Mouse (Mus musculus): ENCODE results near the gene Elf2.

The Elf2 gene

GRCm38 (mm10) chr3:51340552-51341267 lies at the start of gene Elf2:
Gene Elf2, minus strand, starts transcription at chr3:51340663.
- peak; percentile 93 for DNase-seq (ENCODE audit: low read depth, low spot score)

- no peak for DNase-seq (ENCODE audit: low read depth, low spot score)
Measured at GRCm38 (mm10) chr3:51388904-51389303, 48.4 kb upstream of the Elf2 start.

- DNase-seq (ENCODE audit: low read depth, low spot score) = no peak
Measured at GRCm38 (mm10) chr3:51387868-51388381, 47.5 kb upstream of the Elf2 start.

DNA sequence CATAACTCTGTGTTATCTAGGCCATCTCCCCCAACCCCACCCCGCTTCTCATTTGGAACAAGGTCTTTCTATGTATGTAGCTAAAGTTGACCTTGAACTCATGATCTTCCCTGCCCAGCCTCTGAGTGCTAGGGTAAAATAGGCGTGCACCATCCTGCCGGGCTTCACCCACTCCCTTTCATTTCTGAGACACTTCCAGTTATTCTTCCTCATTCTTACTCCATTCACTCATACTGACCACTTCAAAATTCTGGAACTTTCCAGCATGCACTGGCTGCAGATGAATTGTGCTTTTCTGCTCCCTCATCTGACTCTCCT lies 46.6 kb upstream of the Elf2 start:
- no peak for DNase-seq (ENCODE audit: low read depth, low spot score)

- peak; percentile 50 for DNase-seq (ENCODE audit: low read depth, low spot score)
Measured at GRCm38 (mm10) chr3:51386441-51387133, 46.1 kb upstream of the Elf2 start.

GRCm38 (mm10) chr3:51383409-51383808 lies 42.9 kb upstream of the Elf2 start:
- DNase-seq (ENCODE audit: low read depth, low spot score) = no peak

DNA sequence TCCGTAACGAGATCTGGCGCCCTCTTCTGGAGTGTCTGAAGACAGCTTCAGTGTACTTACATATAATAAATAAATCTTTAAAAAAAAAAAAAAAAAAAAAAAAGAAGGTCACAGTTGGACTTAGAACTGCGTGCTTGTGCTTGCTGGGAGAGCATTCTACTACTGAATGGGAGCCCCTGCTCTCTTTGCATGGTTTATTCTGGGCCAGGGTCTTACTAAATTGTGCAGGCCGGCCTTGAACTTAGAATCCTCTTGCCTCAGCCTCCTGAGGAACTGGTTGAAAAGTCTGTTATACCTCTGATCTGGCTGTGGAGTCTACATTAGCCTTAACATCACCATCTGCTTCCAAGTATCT lies 40.2 kb upstream of the Elf2 start:
- peak; percentile 27 for DNase-seq (ENCODE audit: low read depth, low spot score)

GRCm38 (mm10) chr3:51379786-51380659 lies 39.6 kb upstream of the Elf2 start:
- DNase-seq (ENCODE audit: low read depth, low spot score) = peak; percentile 64

- DNase-seq (ENCODE audit: low read depth, low spot score) = peak; percentile 83
Measured at GRCm38 (mm10) chr3:51378665-51378946, 38.1 kb upstream of the Elf2 start.

- peak; percentile 89 for DNase-seq (ENCODE audit: low read depth, low spot score)
Measured at GRCm38 (mm10) chr3:51377878-51378664, 37.6 kb upstream of the Elf2 start.

- peak; percentile 78 for DNase-seq (ENCODE audit: low read depth, low spot score)
Measured at GRCm38 (mm10) chr3:51375307-51376265, 35.1 kb upstream of the Elf2 start.

- DNase-seq (ENCODE audit: low read depth, low spot score) = peak; percentile 43
Measured at GRCm38 (mm10) chr3:51373544-51373943, 33.1 kb upstream of the Elf2 start.

DNA sequence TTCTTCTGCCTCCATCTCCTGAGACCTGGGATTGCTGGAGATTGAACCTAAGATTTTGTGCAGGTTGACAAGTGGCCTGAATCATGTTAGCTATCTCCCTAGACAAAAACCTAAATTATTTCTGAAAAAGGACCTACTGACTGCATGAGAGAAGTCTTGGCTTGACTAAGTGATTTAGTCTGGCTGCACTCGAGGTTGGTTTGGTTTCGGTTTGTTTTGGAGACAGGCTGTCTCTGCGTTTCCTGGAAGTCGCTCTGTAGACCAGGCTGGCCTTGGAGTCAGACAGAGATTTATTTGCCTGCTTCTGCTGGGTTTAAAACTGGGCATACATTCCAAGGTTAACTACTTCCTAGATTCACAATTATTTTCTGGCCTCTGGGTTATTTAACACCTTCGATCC lies 32.4 kb upstream of the Elf2 start:
- DNase-seq (ENCODE audit: low read depth, low spot score) = peak; percentile 29

DNA sequence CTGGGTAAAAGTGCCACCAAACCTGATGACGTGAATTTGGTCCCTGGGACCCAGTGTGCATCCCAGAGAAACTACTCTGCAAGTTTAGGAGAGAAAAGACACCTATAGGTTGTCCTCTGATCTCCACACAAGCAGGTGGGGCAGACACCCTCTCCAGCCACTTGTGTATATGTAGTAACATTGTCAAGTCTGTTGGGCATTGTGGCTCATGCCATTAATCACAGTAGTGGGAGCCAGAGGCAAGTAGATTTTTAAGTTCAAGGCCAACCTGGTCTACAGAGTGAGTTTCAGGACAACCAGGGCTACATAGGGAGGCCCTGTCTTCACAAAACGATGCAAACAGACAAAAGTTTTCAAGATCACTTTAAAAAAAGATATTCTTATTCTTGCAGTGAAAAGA lies 31.4 kb upstream of the Elf2 start:
- DNase-seq (ENCODE audit: low read depth, low spot score) = no peak

DNA sequence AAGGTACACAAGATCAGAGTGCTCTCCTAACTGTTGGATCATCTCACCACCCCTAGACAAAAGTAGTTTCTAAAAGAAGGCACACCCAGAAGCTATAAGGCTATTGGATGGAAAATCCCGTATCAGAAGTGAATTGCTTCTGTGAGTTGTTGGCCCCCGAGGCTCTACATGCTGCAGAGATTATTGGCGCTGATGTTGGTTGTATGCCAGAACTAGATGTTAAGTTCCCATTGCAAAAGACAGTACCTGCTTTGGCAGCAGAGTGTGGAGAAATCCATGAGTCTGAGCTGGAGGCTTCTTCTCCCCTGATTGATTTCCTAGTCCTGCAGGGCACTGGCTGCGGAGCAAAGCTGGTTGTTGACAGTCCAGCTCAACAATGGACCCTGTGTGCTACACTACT lies 27.5 kb upstream of the Elf2 start:
- no peak for DNase-seq (ENCODE audit: low read depth, low spot score)

DNA sequence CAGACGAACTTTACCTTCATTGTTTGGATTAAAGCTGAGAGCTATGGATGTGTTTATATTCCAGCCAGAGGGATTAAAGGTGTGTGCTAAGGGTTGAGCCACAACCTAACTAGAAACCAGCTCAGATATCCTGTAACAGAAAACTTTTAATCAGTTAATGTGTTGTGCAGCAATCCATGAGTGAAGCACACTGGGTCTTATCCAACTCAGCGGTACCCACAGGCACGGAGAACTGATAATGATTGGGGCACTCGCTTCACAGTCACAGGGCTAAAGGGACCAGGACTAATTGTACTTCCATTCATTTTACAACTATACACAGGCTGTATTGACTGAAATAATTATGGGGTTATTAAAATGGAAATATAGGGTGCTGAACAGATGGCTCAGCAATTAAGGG lies 26.5 kb upstream of the Elf2 start:
- DNase-seq (ENCODE audit: low read depth, low spot score) = no peak

- DNase-seq (ENCODE audit: low read depth, low spot score) = no peak
Measured at GRCm38 (mm10) chr3:51365517-51365882, 25.0 kb upstream of the Elf2 start.

- DNase-seq (ENCODE audit: low read depth, low spot score) = peak; percentile 89
Measured at GRCm38 (mm10) chr3:51364703-51365516, 24.4 kb upstream of the Elf2 start.

- DNase-seq (ENCODE audit: low read depth, low spot score) = no peak
Measured at GRCm38 (mm10) chr3:51361066-51361465, 20.6 kb upstream of the Elf2 start.

Data from A20 (cell line).